Mouse (Mus musculus): ENCODE measurements at regions not wholly inside any gene's neighbourhood (a gene's known extent, or its start where the extent isn't known, plus 50 kb on each side); places are given as distances from the start of the nearest gene placed in this dataset.

DNA sequence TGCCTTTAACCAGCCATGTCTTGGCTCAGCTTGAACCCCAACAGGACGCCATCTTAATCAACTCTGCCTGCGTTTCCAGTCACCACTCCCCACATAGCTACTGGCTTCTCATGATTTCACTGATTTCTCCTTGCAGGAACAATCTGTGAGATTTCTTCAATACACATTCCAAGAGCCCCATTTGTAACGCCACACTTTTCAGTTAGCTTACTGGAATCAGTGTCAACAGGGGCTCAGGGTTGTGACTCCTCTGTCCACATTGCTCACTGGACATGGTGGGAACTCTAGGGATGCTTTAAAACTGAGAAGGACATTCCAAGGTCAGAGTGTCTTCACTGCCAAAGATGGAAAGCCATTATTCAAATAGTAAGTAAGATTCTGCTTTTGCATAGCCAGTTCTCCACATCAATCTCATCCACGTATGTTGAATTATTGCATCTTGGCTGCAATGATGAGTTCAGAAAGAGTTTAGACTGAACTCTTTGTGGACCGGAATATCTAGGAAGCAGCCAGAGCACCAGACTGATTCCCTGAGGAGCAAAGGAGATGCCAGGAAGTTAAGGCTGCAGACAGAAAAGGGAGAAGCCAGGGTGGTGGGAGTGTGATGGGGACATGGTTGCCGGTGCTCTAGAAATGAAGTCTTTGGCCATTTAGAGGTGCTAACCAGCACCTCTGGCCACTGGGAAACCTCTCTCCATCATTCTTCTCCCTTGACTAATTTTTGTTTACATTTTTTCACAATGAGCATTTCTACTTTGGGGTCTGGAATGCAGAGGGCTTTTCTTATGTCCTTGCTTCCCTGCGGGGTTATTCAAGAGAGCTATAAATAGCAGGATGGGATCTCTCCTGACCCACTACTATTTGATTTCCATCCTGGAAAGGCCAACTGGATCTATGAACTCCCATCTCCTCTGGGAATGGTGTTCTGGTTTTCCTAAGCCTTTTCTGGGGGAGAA, 143.6 kb upstream of the Ankrd55 start:
- ATAC-seq (replicated peaks; ENCODE audit: low read depth, poor library complexity, severe bottlenecking), result no peak

DNA sequence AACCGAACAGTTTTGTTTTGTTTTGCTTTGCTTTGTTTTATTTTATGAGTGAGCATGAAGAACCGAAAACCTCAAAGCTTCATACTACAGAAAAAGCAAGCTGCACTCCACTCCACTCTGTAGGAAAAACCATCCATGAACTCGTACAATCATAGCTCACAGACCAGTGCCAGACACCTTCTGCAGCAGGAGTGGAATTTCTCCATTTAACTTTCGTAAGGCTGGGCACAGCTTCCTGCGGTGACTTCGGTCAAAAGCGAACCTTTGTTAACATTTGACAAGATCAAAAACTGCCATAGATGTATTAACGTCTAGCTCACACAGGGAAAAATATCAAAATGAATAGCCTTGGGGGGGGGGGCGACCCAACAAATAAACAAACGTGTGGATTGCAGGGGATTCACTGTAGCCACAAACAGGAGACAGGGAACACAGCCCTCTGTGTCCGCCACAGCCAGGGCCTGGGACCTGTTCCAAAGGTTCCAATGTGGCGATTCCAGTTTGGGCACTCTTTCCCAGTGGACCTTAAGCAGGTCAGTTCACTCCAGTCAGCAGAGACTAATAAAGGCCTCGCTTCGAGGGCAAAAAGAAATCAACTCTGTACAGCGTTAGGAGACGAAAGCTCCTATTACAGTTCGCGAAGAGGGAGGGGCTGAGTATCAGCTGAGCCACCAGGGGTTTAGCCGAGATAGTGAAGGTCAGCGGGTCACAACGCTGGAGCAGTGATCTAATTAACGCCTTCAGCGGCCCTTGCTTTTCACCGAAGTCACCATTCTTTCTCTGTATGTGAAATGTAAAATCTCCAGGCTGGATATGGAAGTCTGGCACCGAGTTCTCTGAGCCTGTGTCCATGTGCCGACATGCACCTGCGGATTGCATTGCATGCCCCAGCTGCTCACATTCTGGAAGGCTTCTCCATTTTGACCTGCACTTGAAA, 135.4 kb upstream of the Ankrd55 start:
- peak; percentile 63; the same call in 1 of the 2 replicates for ATAC-seq (replicated peaks; ENCODE audit: low read depth, poor library complexity, severe bottlenecking)

DNA sequence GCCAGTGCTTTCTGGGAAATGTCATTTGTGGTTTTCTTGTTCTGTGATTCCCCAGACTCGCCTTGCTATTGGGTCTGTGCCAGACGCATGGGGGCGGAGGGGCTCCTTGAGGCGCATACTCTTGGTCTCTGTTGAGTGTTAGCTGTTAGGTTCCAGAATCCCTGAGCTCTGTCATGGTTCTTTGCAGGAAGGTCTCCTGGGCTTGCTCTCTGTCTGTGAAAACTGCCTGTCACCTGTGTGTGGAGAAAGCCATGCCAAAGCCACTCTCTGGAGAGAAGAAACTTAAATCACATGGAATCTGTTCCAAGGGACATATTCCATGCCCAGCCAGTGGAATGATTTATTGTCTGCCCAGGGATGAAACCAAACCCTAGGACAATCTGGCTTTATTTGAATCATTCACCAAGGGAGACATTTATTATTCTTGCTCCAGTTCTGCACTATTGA, 134.5 kb upstream of the Ankrd55 start:
- no peak for ATAC-seq (replicated peaks; ENCODE audit: low read depth, poor library complexity, severe bottlenecking)

DNA sequence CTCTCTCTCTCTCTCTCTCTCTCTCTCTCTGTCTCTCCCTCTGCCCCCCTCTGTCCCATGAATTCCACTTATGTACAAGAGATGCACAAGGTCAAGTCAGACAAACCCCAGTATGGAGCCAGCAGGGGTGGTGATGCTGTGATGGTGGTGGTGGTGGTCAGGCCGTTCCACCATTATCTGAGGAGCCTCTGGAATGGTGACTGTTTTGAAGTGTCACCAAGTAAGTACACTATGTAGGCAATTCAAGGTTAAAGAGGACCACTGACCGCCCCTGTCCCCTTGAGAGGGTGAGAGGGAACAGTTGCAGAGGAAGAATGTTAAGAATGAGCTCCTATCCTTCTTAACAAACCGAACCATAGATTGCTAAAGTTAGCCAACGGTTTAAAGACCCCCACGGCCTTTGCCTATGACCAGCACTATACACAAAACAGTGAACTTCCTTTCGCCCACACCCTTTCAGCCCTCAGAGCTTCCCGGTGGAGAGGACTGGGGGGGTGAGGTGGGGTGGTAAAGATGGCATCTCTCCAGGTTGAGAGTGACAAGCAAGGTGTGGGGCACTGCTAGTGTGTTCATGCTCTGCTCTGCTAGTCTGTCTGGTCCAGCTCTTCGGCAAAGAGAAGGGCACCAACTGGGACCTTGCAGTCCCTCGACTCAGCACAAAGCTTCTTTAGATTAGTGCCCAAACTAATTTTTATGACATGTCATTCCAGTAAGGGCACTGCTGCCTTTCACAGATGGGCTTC, 128.7 kb upstream of the Ankrd55 start:
- ATAC-seq (replicated peaks; ENCODE audit: low read depth, poor library complexity, severe bottlenecking), result no peak

DNA sequence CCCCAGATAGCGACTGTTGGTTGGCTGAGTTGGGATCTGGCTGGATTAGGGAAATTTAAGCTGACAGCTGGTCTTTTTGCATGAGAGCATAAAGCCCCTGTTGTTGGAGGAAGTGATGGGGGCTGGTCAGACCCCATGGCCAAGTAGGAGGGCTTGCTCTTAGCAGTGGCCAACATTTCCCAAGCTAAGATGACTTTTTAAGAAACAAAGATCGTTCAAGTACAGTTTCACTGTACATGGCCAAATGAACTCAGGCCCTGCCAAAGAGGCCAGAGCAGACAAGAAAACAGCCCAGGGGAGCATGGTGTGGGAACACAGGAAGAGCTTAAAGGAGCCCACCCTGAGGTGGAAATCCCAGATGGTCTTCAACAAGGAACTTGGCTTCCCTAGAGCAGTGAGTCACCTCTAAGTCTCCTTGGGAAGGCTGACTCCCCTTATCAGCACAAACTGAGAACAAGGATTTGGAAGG, 128.0 kb upstream of the Ankrd55 start:
- no peak for ATAC-seq (replicated peaks; ENCODE audit: low read depth, poor library complexity, severe bottlenecking)

DNA sequence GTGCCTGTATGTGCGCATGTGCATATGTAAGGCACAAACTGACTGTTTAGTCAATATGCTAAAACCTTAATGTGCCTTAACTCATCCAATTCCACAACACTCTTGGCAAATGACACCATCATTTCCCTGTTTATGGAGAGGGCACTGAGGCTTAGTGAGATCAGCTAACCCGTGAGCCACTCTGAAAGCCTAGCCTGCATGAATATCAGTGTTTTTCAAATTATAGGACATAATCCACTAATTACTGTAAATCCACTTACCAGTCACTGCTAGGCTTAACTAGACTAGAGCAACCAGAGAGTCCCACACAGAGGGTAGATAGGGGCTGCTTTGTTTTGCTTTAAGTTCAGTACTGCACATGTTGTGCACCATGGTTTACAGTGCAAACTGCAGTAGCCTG, 127.5 kb upstream of the Ankrd55 start:
- ATAC-seq (replicated peaks; ENCODE audit: low read depth, poor library complexity, severe bottlenecking), result no peak

DNA sequence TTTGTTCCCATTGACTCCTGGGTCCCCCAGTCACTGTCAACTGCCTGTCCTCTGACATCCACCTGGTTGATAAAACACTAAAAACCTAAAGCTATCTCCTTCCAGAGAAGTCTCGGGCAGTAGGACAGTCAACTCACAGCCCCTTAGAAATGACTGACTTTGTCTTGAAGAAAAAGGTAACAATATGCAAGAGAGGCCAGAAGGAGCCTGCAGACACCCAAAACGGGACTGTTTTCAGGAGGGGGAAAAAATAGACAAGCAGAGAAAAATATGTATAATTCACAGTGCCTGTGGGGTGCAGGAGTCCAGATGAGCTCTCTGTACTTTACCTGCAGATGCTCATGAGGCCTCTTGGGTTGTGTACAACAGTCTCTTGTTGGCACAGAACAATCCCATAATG, 126.4 kb upstream of the Ankrd55 start:
- ATAC-seq (replicated peaks; ENCODE audit: low read depth, poor library complexity, severe bottlenecking), result no peak

DNA sequence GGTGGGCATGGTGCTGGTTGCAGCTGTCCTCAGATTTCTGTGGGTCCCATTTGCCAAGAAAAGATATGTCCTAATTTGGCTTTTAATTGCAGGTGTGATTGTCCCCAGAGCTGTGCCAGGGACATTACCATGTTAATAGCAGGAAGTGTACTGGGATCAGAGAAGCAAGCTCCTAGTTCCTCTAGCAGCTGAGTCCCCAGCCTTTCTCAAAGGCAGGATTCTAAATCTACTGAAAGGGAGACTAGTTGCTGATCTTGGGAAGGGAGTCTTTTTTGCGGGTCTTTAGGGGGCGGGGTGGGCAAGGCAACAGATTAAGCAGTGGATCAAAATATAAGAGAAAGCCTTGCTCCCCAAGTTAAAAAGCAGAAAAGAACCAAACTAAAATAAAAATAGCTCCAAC, 122.3 kb upstream of the Ankrd55 start:
- ATAC-seq (replicated peaks; ENCODE audit: low read depth, poor library complexity, severe bottlenecking), result no peak

DNA sequence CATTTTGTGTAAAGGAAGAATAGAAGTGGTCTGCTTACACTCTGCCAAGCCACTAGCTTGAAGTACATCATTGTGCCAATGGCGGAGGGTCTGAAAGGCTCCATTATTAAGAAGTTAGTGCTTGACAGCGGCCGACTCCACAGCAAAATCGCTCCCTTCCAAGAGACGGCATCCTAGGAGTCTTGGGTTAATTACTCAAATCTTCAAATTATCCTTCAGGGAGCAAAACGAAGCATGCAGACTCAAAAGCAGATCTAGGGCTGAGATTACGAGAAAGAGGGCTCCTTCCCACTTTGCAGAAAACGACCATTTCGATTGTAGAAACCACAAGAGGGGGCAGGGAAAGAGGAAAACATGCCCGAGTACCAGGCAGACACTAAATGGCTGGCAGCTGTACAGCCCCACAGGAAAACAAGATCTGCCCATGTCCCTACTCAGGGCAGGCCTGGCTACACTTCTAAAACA, 121.9 kb upstream of the Ankrd55 start:
- ATAC-seq (replicated peaks; ENCODE audit: low read depth, poor library complexity, severe bottlenecking), result peak; percentile 67

DNA sequence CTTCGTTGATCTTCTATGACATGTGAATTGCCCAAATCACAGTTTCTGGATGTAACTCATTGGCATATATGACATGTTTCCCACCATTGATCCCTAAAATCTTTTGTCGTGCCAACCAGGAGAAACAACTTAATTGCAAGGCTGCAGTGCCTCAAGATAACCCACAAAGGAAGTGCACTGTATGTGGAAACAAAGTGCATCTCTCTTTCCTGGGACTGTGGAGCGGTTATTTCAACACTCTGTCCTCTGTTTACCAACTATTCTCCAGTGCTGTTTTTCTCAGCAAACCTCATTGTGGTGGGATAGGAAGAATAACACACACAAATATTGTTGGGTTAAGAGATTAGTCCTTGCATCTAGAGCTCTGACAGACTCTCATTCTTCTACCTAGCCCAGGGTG, 119.8 kb upstream of the Ankrd55 start:
- ATAC-seq (replicated peaks; ENCODE audit: low read depth, poor library complexity, severe bottlenecking), result 0 out of 2 replicates have a peak, but pooled peaks have one; percentile 33

DNA sequence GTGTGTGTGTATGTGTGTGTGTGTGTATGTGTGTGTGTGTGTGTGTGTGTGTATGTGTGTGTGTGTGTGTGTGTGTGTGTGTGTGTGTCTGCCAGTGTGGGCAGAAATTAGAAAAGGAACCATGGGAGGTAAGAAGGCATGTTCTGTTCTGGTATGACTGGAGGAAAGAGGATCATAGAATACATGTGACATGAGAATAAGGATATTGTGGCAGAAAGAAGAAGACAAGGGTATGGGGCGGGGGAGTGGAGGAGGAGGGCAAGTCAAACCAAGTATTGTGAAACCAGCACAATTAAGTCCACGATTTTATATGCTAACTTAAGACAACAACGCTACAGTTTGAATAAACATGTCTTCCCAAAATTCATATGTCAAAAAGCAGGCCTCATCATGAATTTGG, 117.4 kb upstream of the Ankrd55 start:
- 0 out of 2 replicates have a peak, but pooled peaks have one; percentile 48 for ATAC-seq (replicated peaks; ENCODE audit: low read depth, poor library complexity, severe bottlenecking)

DNA sequence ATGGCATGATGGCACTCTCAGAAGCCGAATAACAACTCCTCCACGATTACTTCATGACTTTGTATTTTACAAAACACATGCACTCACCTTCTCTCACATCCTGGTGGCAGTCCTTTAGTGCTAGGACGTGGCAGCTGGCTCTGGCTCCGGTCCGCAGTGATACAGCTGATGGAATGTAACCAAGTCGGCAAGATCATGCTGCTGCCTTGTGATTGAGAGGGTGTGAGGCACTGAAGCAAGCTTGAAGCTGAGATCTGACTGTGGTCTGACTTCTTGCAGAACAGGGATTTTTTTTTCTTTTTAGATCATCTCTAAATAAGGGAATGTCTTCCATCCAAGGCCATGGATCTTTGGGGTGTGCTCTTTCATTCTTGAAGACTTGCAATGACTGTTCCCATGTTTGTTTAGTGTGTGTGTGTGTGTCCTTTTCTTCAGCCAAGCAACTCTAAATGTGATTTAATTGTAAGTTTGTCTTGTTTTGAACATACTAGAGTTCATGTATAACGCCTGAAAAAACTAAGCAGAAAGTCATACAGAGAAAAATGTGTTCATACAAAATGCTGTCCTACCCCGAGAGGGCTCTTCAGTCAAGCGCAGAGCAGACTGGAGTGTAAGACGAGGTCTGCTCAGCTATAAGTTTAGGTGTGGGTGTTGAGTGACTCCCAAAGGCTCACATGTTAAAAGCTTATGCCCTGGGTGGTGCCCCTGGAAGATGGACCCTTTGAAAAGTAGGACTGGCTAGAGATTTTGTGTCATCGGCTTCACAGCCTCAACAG, 116.1 kb upstream of the Ankrd55 start:
- no peak for ATAC-seq (replicated peaks; ENCODE audit: low read depth, poor library complexity, severe bottlenecking)

DNA sequence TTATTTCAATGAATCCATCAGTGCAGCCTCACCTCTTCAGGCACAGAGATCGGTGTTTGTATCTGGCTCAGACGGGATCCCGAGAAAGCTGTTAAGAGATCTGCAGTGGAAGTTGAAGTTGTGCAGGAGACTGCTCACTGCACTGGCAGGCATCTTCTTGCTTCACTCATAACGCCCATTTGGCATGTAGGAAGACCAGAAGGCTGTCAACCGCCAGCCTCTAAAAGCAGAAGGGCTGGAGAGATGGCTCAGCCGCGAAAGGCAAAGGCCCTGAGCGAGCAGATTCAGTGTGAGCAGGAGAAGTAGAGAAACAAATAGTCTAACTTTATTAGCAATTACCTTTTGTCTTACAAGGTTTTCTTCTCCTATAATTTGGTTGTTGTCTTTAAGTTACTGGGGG, 114.3 kb upstream of the Ankrd55 start:
- ATAC-seq (replicated peaks; ENCODE audit: low read depth, poor library complexity, severe bottlenecking), result no peak

DNA sequence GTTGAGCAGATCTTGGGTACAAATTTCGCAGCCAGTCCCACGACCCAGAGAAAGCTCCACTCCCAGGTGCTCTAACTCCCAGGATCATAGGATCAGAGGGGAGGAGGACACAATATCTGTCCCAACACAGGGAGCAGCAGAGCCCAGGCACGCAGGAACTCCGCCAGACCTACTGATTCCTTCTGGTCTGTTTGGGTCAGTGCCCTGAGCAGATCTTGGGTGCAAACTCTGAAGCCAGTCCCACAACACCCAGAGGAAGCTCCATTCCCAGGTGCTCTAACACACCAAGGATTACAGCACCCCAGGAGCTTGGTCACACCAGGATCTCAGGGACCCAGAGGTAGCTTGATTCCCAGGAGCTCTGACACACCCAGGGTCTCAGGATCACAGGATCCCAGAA, 110.2 kb upstream of the Ankrd55 start:
- ATAC-seq (replicated peaks; ENCODE audit: low read depth, poor library complexity, severe bottlenecking), result no peak

DNA sequence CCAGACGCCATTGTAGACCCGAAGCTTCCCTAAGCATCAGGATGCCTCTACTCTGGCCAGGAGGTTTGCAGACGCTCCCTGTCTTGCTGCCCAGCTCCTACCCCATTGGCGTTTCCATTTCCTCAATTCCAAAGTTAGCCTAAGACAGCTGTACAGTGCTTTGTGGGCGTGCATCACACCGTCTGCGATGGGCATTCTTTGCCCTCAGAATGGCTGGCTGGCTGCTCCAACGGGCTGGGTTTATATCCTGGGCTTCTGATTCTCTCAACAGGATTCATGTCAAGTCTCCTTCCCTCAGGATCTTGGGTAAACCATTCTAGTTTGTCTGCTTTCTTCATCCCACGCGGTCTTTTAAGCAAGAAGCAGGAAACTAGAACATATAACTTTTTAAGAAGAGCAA, 104.3 kb upstream of the Ankrd55 start:
- no peak for ATAC-seq (replicated peaks; ENCODE audit: low read depth, poor library complexity, severe bottlenecking)

DNA sequence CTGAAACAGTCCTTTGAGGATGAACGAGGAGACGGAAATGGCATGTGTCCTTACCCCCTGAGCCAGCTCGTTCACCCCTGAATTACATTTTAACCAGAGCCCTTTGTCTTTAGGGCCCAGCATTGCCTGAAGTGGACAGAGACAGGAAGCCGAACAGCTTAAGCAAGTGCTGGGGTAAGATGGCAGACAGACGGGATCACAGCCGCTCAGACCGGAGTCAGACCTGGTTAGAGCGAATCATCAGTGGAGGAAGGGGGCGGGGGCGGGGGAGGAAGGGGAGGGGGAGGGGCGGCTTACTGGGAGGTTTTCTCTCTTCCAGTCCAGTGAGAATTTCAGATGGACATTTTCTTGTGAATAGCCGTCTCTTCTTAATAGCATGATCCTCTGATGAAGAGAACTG, 103.1 kb upstream of the Ankrd55 start:
- no peak for ATAC-seq (replicated peaks; ENCODE audit: low read depth, poor library complexity, severe bottlenecking)

DNA sequence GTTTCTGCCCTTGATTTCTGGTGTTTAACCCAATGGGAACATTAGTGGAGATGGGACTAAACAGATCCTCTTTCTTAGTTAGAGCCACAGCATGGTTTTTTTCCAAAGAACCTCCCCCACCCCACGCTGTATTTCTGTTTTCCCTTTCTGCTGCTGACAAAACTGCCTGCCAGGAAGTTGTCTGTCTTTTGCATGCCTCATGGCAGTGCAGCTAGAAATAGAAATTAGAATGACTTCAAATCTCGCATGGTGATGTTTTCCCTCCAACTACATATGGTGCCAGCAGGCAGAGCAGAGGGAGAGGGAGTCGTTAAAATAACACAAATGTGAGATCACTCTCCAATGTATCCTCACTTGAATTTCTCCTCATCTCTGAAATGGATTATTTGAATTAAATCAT, 101.0 kb upstream of the Ankrd55 start:
- no peak for ATAC-seq (replicated peaks; ENCODE audit: low read depth, poor library complexity, severe bottlenecking)

DNA sequence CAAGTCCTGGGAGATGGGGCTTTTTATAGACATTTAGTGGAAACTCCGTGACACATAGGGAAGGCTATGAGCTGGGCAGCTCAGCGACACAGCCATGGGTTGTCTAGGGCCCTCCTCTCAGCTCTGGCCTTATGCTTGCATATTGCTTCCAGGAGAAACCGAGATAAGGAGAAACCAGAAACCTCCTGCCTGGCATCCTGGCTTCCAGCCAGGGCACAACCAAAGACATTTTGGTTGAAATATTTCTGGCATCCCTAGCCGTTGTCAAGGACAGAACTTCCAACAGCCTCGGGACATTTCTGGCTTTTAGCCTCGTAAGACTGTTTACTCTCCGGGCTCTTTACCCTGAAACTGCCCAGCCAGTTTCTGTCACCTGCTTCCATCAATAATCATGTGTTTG, 99.9 kb upstream of the Ankrd55 start:
- peak; percentile 54; the same call in 1 of the 2 replicates for ATAC-seq (replicated peaks; ENCODE audit: low read depth, poor library complexity, severe bottlenecking)

All from common myeloid progenitor, adult 5-6 weeks (primary cell).